Mouse (Mus musculus) megakaryocyte, embryonic 14.5 days (primary cell): ENCODE measurements around the gene S100a1.

Source experiments
- FLI1 ChIP-seq: IDR thresholded peaks from 2 replicates; pipeline ENCODE4 v1.6.1; 2012; ENCODE audit warnings: low read length, inconsistent platforms, mixed read lengths
- GATA1 ChIP-seq: IDR thresholded peaks from 3 replicates; pipeline ENCODE4 v1.6.1; 2012; ENCODE audit warnings: mixed read lengths, low read length, inconsistent platforms, borderline replicate concordance

- TF ChIP-seq GATA1: no peak
- TF ChIP-seq FLI1: no peak
Measured at GRCm38 (mm10) chr3:90505216-90505615, 9.0 kb downstream of the S100a1 start.
